Mouse (Mus musculus): Measurements from ENCODE around the gene Dhdh. TPM values are rescaled to one million over a fixed set of nuclear protein-coding genes. Genes with fewer than 3 reads are reported as not detected.
A peak's percentile ranks its signal among the peaks of the same experiment; 100 is the strongest.
"Not testable (repeated sequence)": the region's sequence is repeated elsewhere in the genome, so short reads cannot be mapped to it uniquely, and the experiment has no call there.

The Dhdh gene
- polyA plus RNA-seq, 1 experiment from 2014 or later, result 2.2 TPM

DNA sequence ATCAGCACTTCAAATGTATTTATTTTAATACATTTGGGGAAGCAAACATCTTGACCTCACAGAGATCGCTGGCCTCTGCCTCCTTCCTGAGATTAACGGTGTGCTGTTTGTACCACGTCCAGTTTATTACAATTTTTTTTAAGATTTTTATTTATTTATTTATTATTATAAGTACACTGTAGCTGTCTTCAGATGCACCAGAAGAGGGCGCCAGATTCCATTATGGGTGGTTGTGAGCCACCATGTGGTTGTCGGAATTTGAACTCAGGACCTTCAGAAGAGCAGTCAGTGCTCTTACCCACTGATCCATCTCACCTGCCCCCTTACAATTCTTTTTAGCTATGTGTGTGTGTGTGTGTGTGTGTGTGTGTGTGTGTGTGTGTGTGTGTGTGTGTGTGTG lies 28.2 kb upstream of the Dhdh start:
- 69% methylated on average over 5 of the region's 5 CpGs for WGBS
- not testable (repeated sequence) for H3K9ac ChIP-seq (ENCODE audit: low read length); H3K4me1 ChIP-seq (ENCODE audit: control insufficient read depth, insufficient read depth, low read length); ATAC-seq (ENCODE audit: insufficient read depth, low FRiP score); H3K4me2 ChIP-seq (ENCODE audit: low read depth, low read length); H3K4me3 ChIP-seq (replicated peaks; ENCODE audit: low read length); H3K36me3 ChIP-seq (ENCODE audit: control insufficient read depth, insufficient read depth, low read length); H3K9me3 ChIP-seq (replicated peaks; ENCODE audit: control insufficient read depth, low read length); H3K27ac ChIP-seq (ENCODE audit: low read length); H3K27me3 ChIP-seq (ENCODE audit: control insufficient read depth, insufficient read depth, low read length)

DNA sequence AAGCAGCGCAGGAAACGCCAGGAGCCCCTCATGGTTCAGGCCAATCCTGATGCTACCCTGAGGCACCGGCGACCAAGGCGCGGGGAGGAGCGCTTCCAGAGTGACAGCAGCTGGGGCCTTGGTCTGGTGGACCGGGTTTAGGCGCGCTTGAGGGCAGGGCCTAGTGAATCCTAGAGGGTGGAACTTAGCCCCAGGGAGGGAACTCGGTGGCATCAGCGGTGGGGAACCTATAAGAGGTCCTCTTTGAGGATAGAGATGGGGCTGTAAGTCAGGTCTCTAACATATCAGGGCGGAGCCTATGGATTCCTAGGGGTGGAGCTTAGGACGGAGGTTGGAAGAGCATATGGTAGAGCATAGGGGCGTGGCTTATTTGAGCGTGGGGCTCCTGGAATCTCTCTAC lies 26.8 kb upstream of the Dhdh start:
- no peaks in the 10 kb centered on the region; the same call in none of the 2 replicates for H3K4me1 ChIP-seq (ENCODE audit: control insufficient read depth, insufficient read depth, low read length)
- H3K9ac ChIP-seq (ENCODE audit: low read length), result no peak overlapping the region
- peak overlapping the region; percentile 20 for H3K4me2 ChIP-seq (ENCODE audit: low read depth, low read length)
- ATAC-seq (ENCODE audit: insufficient read depth, low FRiP score), result peak; percentile 34; the same call in 1 of the 2 replicates
- no peaks in the 10 kb centered on the region for H3K9me3 ChIP-seq (replicated peaks; ENCODE audit: control insufficient read depth, low read length)
- no peak overlapping the region for H3K4me3 ChIP-seq (replicated peaks; ENCODE audit: low read length)
- no peaks in the 10 kb centered on the region for H3K27me3 ChIP-seq (ENCODE audit: control insufficient read depth, insufficient read depth, low read length)
- no peaks in the 10 kb centered on the region for H3K36me3 ChIP-seq (ENCODE audit: control insufficient read depth, insufficient read depth, low read length)
- WGBS, result 18% methylated on average over 16 of the region's 16 CpGs
- H3K27ac ChIP-seq (ENCODE audit: low read length), result peak overlapping the region; percentile 41

DNA sequence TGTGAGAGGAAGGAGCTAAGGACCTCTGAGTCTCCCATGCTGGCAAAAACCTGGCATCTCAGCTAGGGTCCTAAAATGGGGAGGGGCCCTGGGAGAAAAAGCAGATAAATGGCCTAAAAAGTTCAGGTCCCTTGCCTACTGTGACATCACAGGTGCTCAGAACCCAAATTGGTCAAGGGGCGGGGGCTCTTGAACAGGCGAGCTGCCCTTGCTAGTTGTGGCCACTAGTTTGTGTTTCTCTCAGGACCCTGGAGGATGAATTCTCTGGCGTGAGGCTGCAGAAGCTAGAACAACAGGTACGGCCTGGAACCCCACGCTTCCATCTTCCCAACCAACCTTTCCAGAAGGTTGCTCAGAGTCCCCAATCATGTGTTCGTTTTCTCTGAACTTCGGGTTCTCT lies 25.8 kb upstream of the Dhdh start:
- Histone ChIP-seq H3K4me1 (ENCODE audit: control insufficient read depth, insufficient read depth, low read length) (peaks cover 3% of the 10 kb centered on the region), H3K4me3 (replicated peaks; ENCODE audit: low read length) (no peak overlapping the region), H3K27ac (ENCODE audit: low read length) (no peak overlapping the region), H3K27me3 (ENCODE audit: control insufficient read depth, insufficient read depth, low read length) (no peaks in the 10 kb centered on the region), H3K4me2 (ENCODE audit: low read depth, low read length) (no peak overlapping the region), H3K9me3 (replicated peaks; ENCODE audit: control insufficient read depth, low read length) (no peaks in the 10 kb centered on the region), H3K36me3 (ENCODE audit: control insufficient read depth, insufficient read depth, low read length) (no peaks in the 10 kb centered on the region), H3K9ac (ENCODE audit: low read length) (no peak overlapping the region)
- ATAC-seq (ENCODE audit: insufficient read depth, low FRiP score), result no peak
- 81% methylated on average over 7 of the region's 7 CpGs for WGBS

DNA sequence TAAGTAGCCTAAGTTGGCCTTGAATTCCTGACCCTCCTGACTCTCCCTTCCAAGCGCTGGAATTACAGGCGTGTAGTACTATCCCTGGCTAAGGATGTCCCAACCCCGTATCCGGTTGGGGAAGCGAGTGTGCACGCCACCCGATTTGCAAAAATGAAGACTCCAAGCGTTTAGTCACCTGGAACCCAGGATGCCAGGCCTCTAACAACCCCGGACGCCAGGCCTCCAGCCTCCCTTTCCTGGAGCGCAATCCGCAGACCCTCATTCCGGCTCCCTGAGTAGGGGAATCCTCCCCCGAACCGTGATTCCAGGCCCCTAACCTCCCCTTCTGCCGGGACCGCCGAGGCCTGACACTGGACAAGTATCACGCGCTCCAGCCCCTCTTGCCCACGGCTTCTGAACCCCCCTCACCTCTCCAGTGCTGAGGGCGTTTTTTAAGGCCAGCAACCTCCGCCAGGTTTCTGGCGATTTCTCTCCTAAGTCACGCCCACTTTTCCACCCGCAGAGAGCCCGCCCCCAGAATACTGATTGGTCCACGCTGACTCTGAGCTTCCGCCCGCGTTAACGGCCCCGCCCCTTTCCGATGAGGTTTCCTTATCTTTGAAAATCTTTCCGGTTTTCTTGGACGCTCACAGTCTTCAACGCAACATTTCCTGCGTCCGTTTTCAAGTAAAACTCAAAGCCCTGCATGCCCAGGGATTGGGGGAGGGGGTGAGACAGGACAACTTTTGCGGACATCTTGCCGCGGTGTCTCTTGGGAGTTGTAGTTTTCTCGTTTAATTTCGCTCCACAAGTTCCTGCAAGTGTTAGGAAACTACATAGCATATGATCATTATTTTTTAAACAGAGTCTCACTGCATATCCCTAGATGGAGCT lies 21.5 kb upstream of the Dhdh start, which contains the start of gene Nucb1:
Gene Nucb1, minus strand, starts transcription at position 495 of the 876 bp plus-strand sequence.
- WGBS, result under 1% methylated on average over 44 of the region's 44 CpGs
- H3K27me3 ChIP-seq (ENCODE audit: control insufficient read depth, insufficient read depth, low read length), result no peaks in the 10 kb centered on the region
- peak within 1 kb of the TSS; percentile 86 for H3K4me3 ChIP-seq (replicated peaks; ENCODE audit: low read length)
- no peaks in the 10 kb centered on the region for H3K9me3 ChIP-seq (replicated peaks; ENCODE audit: control insufficient read depth, low read length)
- peak within 1 kb of the TSS; percentile 96 for H3K27ac ChIP-seq (ENCODE audit: low read length)
- no peaks in the 10 kb centered on the region for H3K36me3 ChIP-seq (ENCODE audit: control insufficient read depth, insufficient read depth, low read length)
- peak within 1 kb of the TSS; percentile 98 for H3K4me2 ChIP-seq (ENCODE audit: low read depth, low read length)
- H3K4me1 ChIP-seq (ENCODE audit: control insufficient read depth, insufficient read depth, low read length), result peaks cover 23% of the 10 kb centered on the region
- H3K9ac ChIP-seq (ENCODE audit: low read length), result peak within 1 kb of the TSS; percentile 87
- ATAC-seq (ENCODE audit: insufficient read depth, low FRiP score), result peak; percentile 93

DNA sequence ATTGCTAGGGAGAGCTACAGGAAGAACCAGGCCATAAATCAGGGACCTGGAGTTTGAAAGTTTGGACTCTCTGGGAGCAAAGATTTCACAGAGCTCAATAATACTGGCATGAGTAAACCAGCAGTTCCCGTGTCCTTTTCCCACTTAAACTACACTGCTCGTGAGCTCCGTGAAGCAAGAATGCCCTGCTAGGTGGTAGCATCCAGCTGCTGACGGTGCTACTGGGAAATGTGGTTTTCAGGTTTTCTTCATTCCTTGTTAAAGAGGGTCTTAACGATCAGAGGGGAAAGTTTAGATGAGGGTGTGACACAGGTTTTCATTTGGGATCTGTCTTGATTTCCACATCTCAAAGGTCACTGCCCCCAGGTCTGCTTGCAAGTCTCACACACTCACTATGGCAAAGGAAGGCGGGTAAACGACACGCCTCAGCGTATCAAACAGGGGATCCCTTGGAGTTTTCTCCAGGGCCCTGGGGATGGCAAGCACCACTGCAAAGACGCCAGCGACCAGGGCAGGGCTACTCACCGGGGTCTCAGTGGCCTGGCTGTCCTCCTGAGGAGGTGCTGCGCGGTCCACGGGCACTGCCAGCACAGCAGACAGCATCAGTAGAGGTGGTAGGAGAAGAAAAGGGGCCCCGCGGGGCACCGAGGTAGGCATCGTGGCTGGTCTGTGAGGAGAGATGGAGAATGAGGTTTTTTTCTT lies 20.7 kb upstream of the Dhdh start:
- 0 out of 2 replicates have a peak, but pooled peaks have one; percentile 4 for ATAC-seq (ENCODE audit: insufficient read depth, low FRiP score)
- H3K36me3 ChIP-seq (ENCODE audit: control insufficient read depth, insufficient read depth, low read length), result no peaks in the 10 kb centered on the region
- no peaks in the 10 kb centered on the region for H3K27me3 ChIP-seq (ENCODE audit: control insufficient read depth, insufficient read depth, low read length)
- WGBS, result 22% methylated on average over 19 of the region's 19 CpGs
- peak overlapping the region; percentile 86 for H3K4me3 ChIP-seq (replicated peaks; ENCODE audit: low read length)
- H3K4me1 ChIP-seq (ENCODE audit: control insufficient read depth, insufficient read depth, low read length), result peaks cover 23% of the 10 kb centered on the region
- H3K4me2 ChIP-seq (ENCODE audit: low read depth, low read length), result peak overlapping the region; percentile 98
- H3K9me3 ChIP-seq (replicated peaks; ENCODE audit: control insufficient read depth, low read length), result no peaks in the 10 kb centered on the region
- peak overlapping the region; percentile 87 for H3K9ac ChIP-seq (ENCODE audit: low read length)
- H3K27ac ChIP-seq (ENCODE audit: low read length), result peak overlapping the region; percentile 96

DNA sequence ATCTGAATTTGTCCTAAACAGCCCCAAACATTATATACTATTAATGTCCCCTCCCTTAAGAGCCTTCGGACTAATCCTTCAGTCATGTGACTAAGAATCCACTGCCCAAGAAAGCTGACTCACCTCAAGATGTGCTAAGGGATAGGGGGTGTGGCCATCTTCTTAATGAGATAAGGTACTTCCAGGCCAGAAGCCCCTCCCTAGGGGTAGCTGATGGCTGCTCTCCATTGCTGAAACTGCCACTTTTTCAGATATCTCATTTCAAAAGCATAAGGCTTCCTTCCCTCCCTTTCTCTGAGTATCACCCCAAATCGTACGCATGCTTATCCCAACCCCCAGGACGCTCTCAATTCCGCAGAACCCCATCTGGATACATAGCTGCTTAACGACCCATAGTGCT lies 20.0 kb upstream of the Dhdh start:
- H3K9ac ChIP-seq (ENCODE audit: low read length), result peak overlapping the region; percentile 87; the same call in 1 of the 2 replicates
- ATAC-seq (ENCODE audit: insufficient read depth, low FRiP score), result no peak

DNA sequence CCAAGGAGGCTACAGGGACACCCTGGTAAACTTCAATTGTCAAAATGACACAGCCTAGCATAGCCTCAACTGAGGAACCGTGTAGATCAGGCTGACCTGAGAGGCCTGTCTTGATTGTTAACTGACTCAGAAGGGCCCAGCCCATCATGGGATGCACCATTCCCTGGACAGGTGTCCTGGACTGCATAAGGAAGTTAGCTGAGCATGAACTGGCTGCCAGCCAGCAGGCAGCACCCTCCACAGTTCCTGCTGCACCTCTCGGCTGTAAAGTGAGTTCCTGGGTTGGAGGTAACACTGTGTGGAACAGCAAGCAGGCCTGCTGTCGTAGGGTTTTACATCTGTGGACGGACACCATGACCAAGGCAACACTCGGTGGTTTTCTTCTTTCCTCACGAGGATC lies 19.0 kb upstream of the Dhdh start:
- 0 out of 2 replicates have a peak, but pooled peaks have one; percentile 19 for ATAC-seq (ENCODE audit: insufficient read depth, low FRiP score)
- Histone ChIP-seq H3K4me1 (ENCODE audit: control insufficient read depth, insufficient read depth, low read length) (peaks cover 23% of the 10 kb centered on the region), H3K9me3 (replicated peaks; ENCODE audit: control insufficient read depth, low read length) (no peaks in the 10 kb centered on the region), H3K27me3 (ENCODE audit: control insufficient read depth, insufficient read depth, low read length) (no peaks in the 10 kb centered on the region), H3K9ac (ENCODE audit: low read length) (no peak overlapping the region), H3K4me2 (ENCODE audit: low read depth, low read length) (no peak overlapping the region), H3K4me3 (replicated peaks; ENCODE audit: low read length) (no peak overlapping the region), H3K36me3 (ENCODE audit: control insufficient read depth, insufficient read depth, low read length) (no peaks in the 10 kb centered on the region), H3K27ac (ENCODE audit: low read length) (no peak overlapping the region)
- 81% methylated on average over 6 of the region's 6 CpGs for WGBS

More for the DNA sequence above, 20.0 kb upstream of the Dhdh start:
- no peaks in the 10 kb centered on the region for H3K9me3 ChIP-seq (replicated peaks; ENCODE audit: control insufficient read depth, low read length)
- H3K4me1 ChIP-seq (ENCODE audit: control insufficient read depth, insufficient read depth, low read length), result peaks cover 23% of the 10 kb centered on the region
- H3K27me3 ChIP-seq (ENCODE audit: control insufficient read depth, insufficient read depth, low read length), result no peaks in the 10 kb centered on the region
- peak overlapping the region; percentile 36 for H3K27ac ChIP-seq (ENCODE audit: low read length)
- no peaks in the 10 kb centered on the region for H3K36me3 ChIP-seq (ENCODE audit: control insufficient read depth, insufficient read depth, low read length)
- peak overlapping the region; percentile 98 for H3K4me2 ChIP-seq (ENCODE audit: low read depth, low read length)
- peak overlapping the region; percentile 86 for H3K4me3 ChIP-seq (replicated peaks; ENCODE audit: low read length)
- WGBS, result 83% methylated on average over 6 of the region's 6 CpGs

DNA sequence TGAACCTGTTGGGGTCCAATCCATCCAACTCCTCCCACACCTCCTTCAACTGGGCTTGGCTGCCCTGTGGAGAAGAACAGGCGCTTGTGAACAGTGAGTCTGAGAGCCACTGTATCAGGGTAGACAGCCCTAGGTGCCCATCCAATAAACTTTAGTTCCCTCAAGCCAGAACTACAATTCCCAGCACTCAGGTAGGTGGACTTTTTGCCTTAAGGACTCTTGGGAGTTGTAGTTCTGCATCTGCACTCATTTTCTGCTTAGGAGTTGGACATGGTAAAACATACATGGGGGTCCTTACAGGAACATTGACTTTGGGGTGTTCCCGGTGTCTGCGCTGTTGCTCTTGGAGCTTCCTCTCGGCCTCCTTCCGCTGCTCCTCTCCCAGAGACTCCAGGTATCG lies 9.8 kb upstream of the Dhdh start:
- no peaks in the 10 kb centered on the region for H3K9me3 ChIP-seq (replicated peaks; ENCODE audit: control insufficient read depth, low read length)
- H3K9ac ChIP-seq (ENCODE audit: low read length), result no peak overlapping the region
- H3K27me3 ChIP-seq (ENCODE audit: control insufficient read depth, insufficient read depth, low read length), result no peaks in the 10 kb centered on the region
- no peak overlapping the region for H3K27ac ChIP-seq (ENCODE audit: low read length)
- H3K36me3 ChIP-seq (ENCODE audit: control insufficient read depth, insufficient read depth, low read length), result peaks cover 25% of the 10 kb centered on the region; the same call in 1 of the 2 replicates
- no peak for ATAC-seq (ENCODE audit: insufficient read depth, low FRiP score)
- no peaks in the 10 kb centered on the region for H3K4me1 ChIP-seq (ENCODE audit: control insufficient read depth, insufficient read depth, low read length)
- H3K4me2 ChIP-seq (ENCODE audit: low read depth, low read length), result no peak overlapping the region
- 95% methylated on average over 6 of the region's 6 CpGs for WGBS
- no peak overlapping the region for H3K4me3 ChIP-seq (replicated peaks; ENCODE audit: low read length)

DNA sequence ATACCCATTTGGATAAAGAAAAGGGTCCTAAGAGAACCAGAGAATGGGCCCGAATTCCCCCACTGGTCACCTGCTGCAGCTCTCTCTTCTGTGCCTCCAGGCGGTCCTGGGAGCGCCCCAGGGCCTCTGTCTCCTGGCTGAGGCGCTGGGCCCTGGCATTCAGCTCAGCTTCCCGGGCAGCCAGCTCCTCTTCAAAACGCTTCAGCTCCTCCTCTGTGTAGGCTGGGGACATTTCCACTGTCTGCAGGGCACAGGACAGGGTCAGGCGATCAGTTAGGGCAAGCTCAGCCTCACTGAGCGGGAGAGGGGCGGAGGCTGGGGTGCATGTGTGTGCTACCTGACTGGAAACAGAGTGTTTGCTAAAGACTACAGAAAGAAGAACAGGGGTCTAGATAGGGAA lies 5.9 kb upstream of the Dhdh start:
- Histone ChIP-seq H3K9ac (ENCODE audit: low read length) (no peak overlapping the region), H3K4me3 (replicated peaks; ENCODE audit: low read length) (no peak overlapping the region), H3K4me2 (ENCODE audit: low read depth, low read length) (no peak overlapping the region), H3K27ac (ENCODE audit: low read length) (no peak overlapping the region), H3K4me1 (ENCODE audit: control insufficient read depth, insufficient read depth, low read length) (peaks cover 13% of the 10 kb centered on the region), H3K9me3 (replicated peaks; ENCODE audit: control insufficient read depth, low read length) (no peaks in the 10 kb centered on the region), H3K27me3 (ENCODE audit: control insufficient read depth, insufficient read depth, low read length) (no peaks in the 10 kb centered on the region), H3K36me3 (ENCODE audit: control insufficient read depth, insufficient read depth, low read length) (peaks cover 28% of the 10 kb centered on the region; the same call in 1 of the 2 replicates)
- no peak for ATAC-seq (ENCODE audit: insufficient read depth, low FRiP score)
- WGBS, result 84% methylated on average over 9 of the region's 9 CpGs

Data from stomach, embryonic 16.5 days (tissue).